Comparison of ENCODE assay signal across 15 mouse cellular contexts in genomic region chr3:83633032-83633431, GRCm38 (mm10).
"Had no signal": no experiment of that assay in that cellular context is flagged by ENCODE, and none has a peak within 500 bp of the region (broad histone marks: within the 10 kb centered on the region; RNA-seq: fewer than 3 reads in every experiment).

No protein-coding gene starts in this region.

- H3K9ac ChIP-seq: liver, embryonic 13.5 days; midbrain, embryonic 12.5 days; midbrain, embryonic 15.5 days had no signal

- H3K4me2 ChIP-seq: liver, embryonic 13.5 days; midbrain, embryonic 12.5 days; midbrain, embryonic 15.5 days had no signal

- H3K4me1 ChIP-seq: liver, embryonic 13.5 days; midbrain, embryonic 12.5 days; midbrain, embryonic 15.5 days had no signal

- H3K4me3 ChIP-seq: left cerebral cortex, adult 2 months; liver, embryonic 13.5 days; midbrain, embryonic 12.5 days; midbrain, embryonic 15.5 days; myocyte had no signal

- H3K27me3 ChIP-seq: liver, embryonic 13.5 days; midbrain, embryonic 12.5 days; midbrain, embryonic 15.5 days had no signal

- H3K27ac ChIP-seq: kidney, postnatal 0 days; left cerebral cortex, adult 2 months; liver, embryonic 13.5 days; midbrain, embryonic 12.5 days; midbrain, embryonic 15.5 days had no signal

- H3K36me3 ChIP-seq: liver, embryonic 13.5 days; midbrain, embryonic 12.5 days; midbrain, embryonic 15.5 days had no signal

- H3K9me3 ChIP-seq: liver, embryonic 13.5 days; midbrain, embryonic 12.5 days; midbrain, embryonic 15.5 days had no signal

- DNase-seq: kidney, adult 2 months; kidney, postnatal 25 days; layer of hippocampus, postnatal 36 days; liver, embryonic 13.5 days; lung, adult 2 months; lung, postnatal 14 days; lung, postnatal 4 days; thymus, adult 18-20 months; thymus, postnatal 36 days had no signal

- ATAC-seq: intestine, postnatal 0 days; midbrain, embryonic 15.5 days had no signal
